ENCODE assay signal across 13 mouse cellular contexts in the genomic region with DNA sequence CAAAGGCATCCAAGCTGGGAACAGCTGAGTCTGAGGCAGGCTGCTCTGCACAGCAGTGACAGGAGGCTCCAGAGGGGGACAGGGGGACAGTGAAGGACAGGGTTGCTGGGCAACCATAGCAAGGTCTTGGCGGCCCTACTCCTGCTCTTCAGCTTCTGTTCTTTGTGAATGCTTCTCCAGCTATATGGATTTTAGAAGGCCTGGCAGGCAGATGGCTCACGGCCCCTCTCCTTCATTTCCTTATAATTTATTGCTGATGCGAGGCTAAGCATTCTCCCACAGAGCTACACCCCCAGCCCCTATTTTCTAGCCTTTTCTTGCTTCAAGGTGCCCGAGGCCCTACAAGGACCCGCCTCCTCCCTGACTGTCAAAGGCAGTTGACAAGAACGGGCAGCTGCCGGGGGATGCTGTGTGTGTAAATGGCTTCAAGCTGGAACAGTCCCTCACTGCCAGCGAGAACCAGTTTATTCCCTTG.
DNase-seq lines count a peak whose midpoint lies in the region; ATAC-seq and TF ChIP-seq lines count a peak whose summit lies in the region.
"Had no signal": no experiment of that assay in that cellular context is flagged by ENCODE, and none has a peak within 500 bp of the region (broad histone marks: within the 10 kb centered on the region; RNA-seq: fewer than 3 reads in every experiment).

No protein-coding gene starts in this region.

- H3K36me3 ChIP-seq in heart, embryonic 11.5 days (ENCODE audit: control insufficient read depth, insufficient read depth, low read length): no peaks in the 10 kb centered on the region
- H3K36me3 ChIP-seq in heart, adult 2 months (ENCODE audit: control insufficient read depth, insufficient read depth, low read length): no peaks in the 10 kb centered on the region
- H3K36me3 ChIP-seq in embryonic facial prominence, embryonic 11.5 days (replicated peaks; ENCODE audit: control insufficient read depth, insufficient read depth, low read depth, low read length): no peaks in the 10 kb centered on the region
- H3K36me3 ChIP-seq in hindbrain, embryonic 16.5 days (ENCODE audit: control insufficient read depth, insufficient read depth, low read length): no peaks in the 10 kb centered on the region
- H3K36me3 ChIP-seq in myocyte (ENCODE audit: control insufficient read depth, insufficient read depth): no peaks in the 10 kb centered on the region

- no peak overlapping the region for H3K4me3 ChIP-seq in heart, embryonic 11.5 days (ENCODE audit: low read depth, low read length)
- no peak overlapping the region for H3K4me3 ChIP-seq in heart, adult 2 months
- no peak overlapping the region for H3K4me3 ChIP-seq in embryonic facial prominence, embryonic 11.5 days (ENCODE audit: low read depth, low read length)
- H3K4me3 ChIP-seq in hindbrain, embryonic 16.5 days (ENCODE audit: low read length): no peak overlapping the region
- no peak overlapping the region for H3K4me3 ChIP-seq in myocyte
- H3K4me3 ChIP-seq: left cerebral cortex, adult 2 months; megakaryocyte, embryonic 14.5 days had no signal

- DNase-seq in heart, adult 2 months: no peak
- peak; percentile 43 for DNase-seq in embryonic facial prominence, embryonic 11.5 days (ENCODE audit: low spot score)
- DNase-seq in gastrocnemius, adult 8-10 months (ENCODE audit: low spot score in 2 of 2): no peak
- DNase-seq in frontal cortex, postnatal 25 days (ENCODE audit: low spot score in 2 of 2): no peak
- DNase-seq in adrenal gland, adult (ENCODE audit: inconsistent age in 2 of 2, low spot score in 1 of 2): no peak
- DNase-seq: cerebellum, adult 11 months; thymus, adult 2 months had no signal

- H3K79me2 ChIP-seq in heart, adult 2 months (replicated peaks; ENCODE audit: control insufficient read depth, insufficient read depth, low read length): no peaks in the 10 kb centered on the region
- no peaks in the 10 kb centered on the region for H3K79me2 ChIP-seq in myocyte (ENCODE audit: control insufficient read depth, insufficient read depth)

- H3K9me3 ChIP-seq in heart, embryonic 11.5 days (replicated peaks; ENCODE audit: control insufficient read depth, low read length): no peaks in the 10 kb centered on the region
- H3K9me3 ChIP-seq in embryonic facial prominence, embryonic 11.5 days (replicated peaks; ENCODE audit: control insufficient read depth, low read length): no peaks in the 10 kb centered on the region
- no peaks in the 10 kb centered on the region; the same call in 1 of the 2 replicates for H3K9me3 ChIP-seq in hindbrain, embryonic 16.5 days (ENCODE audit: control insufficient read depth, low read length)

- no peak for TF ChIP-seq EP300 in heart, adult 2 months (IDR thresholded peaks at IDR 0.05; ENCODE audit: insufficient read depth, low read depth, low read length)

- ATAC-seq in heart, embryonic 11.5 days (replicated peaks; ENCODE audit: insufficient number of reproducible peaks, low FRiP score, low TSS enrichment): peak; percentile 58; the same call in 1 of the 2 replicates
- 0 out of 2 replicates have a peak, but pooled peaks have one; percentile 50 for ATAC-seq in embryonic facial prominence, embryonic 11.5 days (replicated peaks; ENCODE audit: insufficient number of reproducible peaks, low FRiP score, low TSS enrichment, low read depth)
- ATAC-seq in hindbrain, embryonic 16.5 days: peak; percentile 95
- ATAC-seq: inflammation-experienced regulatory T-cells, adult 6 months had no signal

- H3K27ac ChIP-seq in heart, embryonic 11.5 days (ENCODE audit: low read depth, low read length): no peak overlapping the region
- no peak overlapping the region for H3K27ac ChIP-seq in heart, adult 2 months
- no peak overlapping the region for H3K27ac ChIP-seq in embryonic facial prominence, embryonic 11.5 days (replicated peaks; ENCODE audit: low read depth, low read length)
- peak overlapping the region; percentile 46 for H3K27ac ChIP-seq in hindbrain, embryonic 16.5 days (ENCODE audit: low read depth, low read length)
- H3K27ac ChIP-seq: left cerebral cortex, adult 2 months had no signal

- H3K9ac ChIP-seq in heart, embryonic 11.5 days (ENCODE audit: low read depth, low read length): no peak overlapping the region
- no peak overlapping the region for H3K9ac ChIP-seq in heart, adult 2 months (ENCODE audit: low read depth, low read length)
- no peak overlapping the region for H3K9ac ChIP-seq in embryonic facial prominence, embryonic 11.5 days (replicated peaks; ENCODE audit: low read length)
- H3K9ac ChIP-seq in hindbrain, embryonic 16.5 days (ENCODE audit: low read depth, low read length): 0 out of 2 replicates have a peak overlapping the region, but pooled peaks have one; percentile 8

- H3K27me3 ChIP-seq in heart, embryonic 11.5 days (ENCODE audit: control insufficient read depth, insufficient read depth, low read length): peaks cover 52% of the 10 kb centered on the region
- no peaks in the 10 kb centered on the region for H3K27me3 ChIP-seq in heart, adult 2 months (ENCODE audit: control insufficient read depth, insufficient read depth, low read length)
- H3K27me3 ChIP-seq in embryonic facial prominence, embryonic 11.5 days (ENCODE audit: control insufficient read depth, insufficient read depth, low read length): no peaks in the 10 kb centered on the region
- H3K27me3 ChIP-seq in hindbrain, embryonic 16.5 days (replicated peaks; ENCODE audit: control insufficient read depth, insufficient read depth, low read length): no peaks in the 10 kb centered on the region
- H3K27me3 ChIP-seq in myocyte (ENCODE audit: control insufficient read depth, insufficient read depth, insufficient read length): no peaks in the 10 kb centered on the region

- H3K4me1 ChIP-seq in heart, embryonic 11.5 days (ENCODE audit: control insufficient read depth, insufficient read depth, low read length): peaks cover 12% of the 10 kb centered on the region
- H3K4me1 ChIP-seq in heart, adult 2 months (ENCODE audit: control insufficient read depth, insufficient read depth, low read length): no peaks in the 10 kb centered on the region
- H3K4me1 ChIP-seq in embryonic facial prominence, embryonic 11.5 days (ENCODE audit: control insufficient read depth, insufficient read depth, low read length): no peaks in the 10 kb centered on the region; the same call in 1 of the 2 replicates
- peaks cover 13% of the 10 kb centered on the region for H3K4me1 ChIP-seq in hindbrain, embryonic 16.5 days (ENCODE audit: control insufficient read depth, insufficient read depth, low read depth, low read length)
- H3K4me1 ChIP-seq: megakaryocyte, embryonic 14.5 days had no signal

- 57% methylated on average over 8 of the region's 8 CpGs for WGBS in heart, embryonic 11.5 days (ENCODE audit: insufficient replicate concordance)
- 80% methylated on average over 8 of the region's 8 CpGs for WGBS in heart, adult 2 months
- 42% methylated on average over 8 of the region's 8 CpGs for WGBS in embryonic facial prominence, embryonic 11.5 days
- WGBS in hindbrain, embryonic 16.5 days: 16% methylated on average over 8 of the region's 8 CpGs

- no peak for TF ChIP-seq POLR2A in heart, adult 2 months (IDR thresholded peaks at IDR 0.05; ENCODE audit: insufficient read depth, low read depth, low read length)
- TF ChIP-seq POLR2A in myocyte (IDR thresholded peaks at IDR 0.05; ENCODE audit: insufficient read length, low read depth): no peak

- H3ac ChIP-seq in myocyte (ENCODE audit: control insufficient read depth, insufficient read length): no peak overlapping the region

- H3K4me2 ChIP-seq in heart, embryonic 11.5 days: no peak overlapping the region
- H3K4me2 ChIP-seq in embryonic facial prominence, embryonic 11.5 days (ENCODE audit: low read depth, low read length): no peak overlapping the region
- no peak overlapping the region for H3K4me2 ChIP-seq in hindbrain, embryonic 16.5 days (ENCODE audit: low read length)
- H3K4me2 ChIP-seq in myocyte (ENCODE audit: low read depth): no peak overlapping the region

- intact Hi-C loops in heart, adult 2 months (cut with DNase I): no loop called here

- no peak for TF ChIP-seq CTCF in heart, adult 2 months (IDR thresholded peaks at IDR 0.05)

TF ChIP-seq in myocyte, 11 proteins besides CTCF, POLR2A, EP300 and RAD21:
- TF ChIP-seq CEBPB (IDR thresholded peaks at IDR 0.05; ENCODE audit: insufficient read depth, poor library complexity, severe bottlenecking) (no peak), MYOD1 (IDR thresholded peaks at IDR 0.05; ENCODE audit: control insufficient read depth in 1 of 3, insufficient read length in 2 of 3, low read depth in 2 of 3) (peak; percentile 39 to 96 (median 88)), POLR2AphosphoS2 (IDR thresholded peaks at IDR 0.05; ENCODE audit: insufficient read length, low read depth) (no peak), E2F4 (IDR thresholded peaks at IDR 0.05; ENCODE audit: insufficient read depth) (no peak)
